Mouse (Mus musculus) colon, adult 2 months (tissue): ENCODE data around the gene Tnfrsf14. TPM values are rescaled to one million over a fixed set of nuclear protein-coding genes. Genes with fewer than 3 reads are reported as not detected.

Experiments used
- polyA plus RNA-seq: library from polyadenylated mRNA; depleted of rRNA; stranded (reverse); fragments of >200 nt; gene quantifications from 2 replicates; pipeline ENCODE4 v1.2.3, GENCODE M21; 2012; rRNA removed

Tnfrsf14 gene
- 57.2 and 61.1 TPM in 2 replicates for polyA plus RNA-seq

DNA sequence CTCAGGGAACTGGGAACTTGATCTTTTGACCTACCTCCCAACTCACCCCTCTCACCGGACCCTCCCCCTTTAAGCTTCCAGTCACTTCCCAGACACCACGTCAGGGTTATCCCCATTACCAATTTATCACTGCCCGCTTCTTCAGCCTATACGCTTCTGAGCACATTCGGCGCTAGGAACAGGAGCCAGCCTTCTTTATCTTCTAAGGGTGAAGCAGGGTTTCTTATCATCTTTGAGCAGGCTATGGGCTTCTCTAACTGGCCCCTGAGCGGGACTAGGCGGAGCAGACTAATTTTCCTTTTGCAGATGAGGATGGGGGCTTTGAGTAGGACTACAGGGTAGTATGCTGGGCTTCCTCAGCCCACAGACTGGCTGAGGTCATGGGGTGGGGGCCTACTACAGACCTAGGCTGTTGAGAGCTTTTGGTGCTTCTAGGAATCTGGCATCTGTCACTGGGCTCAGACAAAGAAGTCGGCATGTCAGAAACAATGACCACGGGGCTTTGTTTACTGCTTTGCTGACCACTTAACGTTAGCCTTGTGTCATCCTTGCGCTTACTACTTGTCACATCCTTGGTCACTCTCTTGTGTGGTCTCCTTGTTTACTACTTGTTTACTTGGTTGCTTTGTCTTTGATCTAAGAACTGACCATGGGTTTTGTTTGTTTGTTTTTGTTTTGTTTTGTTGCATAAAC is at the start of gene Tnfrsf14:
TSS of gene Tnfrsf14 (minus strand) at position 169 of the 693 bp plus-strand sequence.

DNA sequence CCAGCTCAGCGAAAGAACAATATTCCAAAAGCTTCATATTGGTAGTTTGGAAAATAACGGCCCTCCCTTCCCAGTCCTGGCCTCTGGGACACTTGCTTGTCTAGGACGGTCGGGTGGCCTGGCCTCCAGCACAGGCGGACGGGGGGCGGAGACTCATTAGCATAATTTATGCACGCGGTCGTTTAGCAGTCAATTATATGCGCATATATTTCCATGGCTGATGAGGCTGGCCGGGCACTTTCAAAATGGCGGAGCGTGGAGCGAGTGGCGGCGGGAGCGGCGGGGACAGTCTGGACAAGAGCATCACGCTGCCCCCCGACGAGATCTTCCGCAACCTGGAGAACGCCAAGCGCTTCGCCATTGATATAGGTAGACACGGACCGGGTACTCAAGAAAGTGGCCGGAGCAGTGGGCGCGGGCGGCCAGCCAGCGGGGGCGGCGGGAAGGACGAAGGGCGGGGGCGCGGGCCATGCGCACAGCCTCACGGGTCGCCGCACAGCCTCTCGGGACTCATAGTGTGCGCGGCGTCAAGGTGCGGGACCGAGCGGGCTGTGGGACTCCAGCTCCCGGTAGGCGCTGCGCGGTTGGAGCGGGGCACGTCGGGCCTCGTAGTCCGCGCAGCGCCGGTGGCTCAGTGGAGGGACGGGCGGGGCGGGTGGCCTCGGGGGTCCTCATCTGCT is 35.7 kb upstream of the Tnfrsf14 start, which contains the start of gene Pank4:
TSS of gene Pank4 (plus strand) at position 223 of the 680 bp plus-strand sequence.

DNA sequence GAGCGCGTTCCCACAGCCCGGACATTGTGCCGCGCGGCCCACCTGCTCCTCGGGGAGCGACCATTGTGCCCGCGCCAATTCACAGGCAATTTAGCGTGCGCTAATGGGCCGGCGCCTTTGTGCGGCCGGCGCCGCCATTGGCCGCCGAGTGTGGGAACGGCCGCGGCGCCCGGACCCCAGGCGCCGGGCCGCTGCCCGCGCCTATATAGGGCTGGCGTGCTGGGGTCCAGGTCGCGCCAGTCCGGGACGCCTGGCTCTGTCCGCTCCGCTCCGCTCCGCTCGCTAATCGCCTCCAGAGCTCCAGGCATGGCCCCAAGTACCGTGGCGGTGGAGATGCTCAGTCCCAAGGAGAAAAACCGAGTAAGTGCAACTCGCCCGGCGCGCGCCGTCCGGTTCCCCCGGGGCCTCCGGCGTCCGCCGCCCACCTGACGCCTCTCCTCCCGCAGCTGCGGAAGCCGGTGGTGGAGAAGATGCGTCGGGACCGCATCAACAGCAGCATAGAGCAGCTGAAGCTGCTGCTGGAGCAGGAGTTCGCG is 32.4 kb upstream of the Tnfrsf14 start, which contains the start of gene Hes5:
TSS of gene Hes5 (plus strand) at position 234 of the 536 bp plus-strand sequence.

DNA sequence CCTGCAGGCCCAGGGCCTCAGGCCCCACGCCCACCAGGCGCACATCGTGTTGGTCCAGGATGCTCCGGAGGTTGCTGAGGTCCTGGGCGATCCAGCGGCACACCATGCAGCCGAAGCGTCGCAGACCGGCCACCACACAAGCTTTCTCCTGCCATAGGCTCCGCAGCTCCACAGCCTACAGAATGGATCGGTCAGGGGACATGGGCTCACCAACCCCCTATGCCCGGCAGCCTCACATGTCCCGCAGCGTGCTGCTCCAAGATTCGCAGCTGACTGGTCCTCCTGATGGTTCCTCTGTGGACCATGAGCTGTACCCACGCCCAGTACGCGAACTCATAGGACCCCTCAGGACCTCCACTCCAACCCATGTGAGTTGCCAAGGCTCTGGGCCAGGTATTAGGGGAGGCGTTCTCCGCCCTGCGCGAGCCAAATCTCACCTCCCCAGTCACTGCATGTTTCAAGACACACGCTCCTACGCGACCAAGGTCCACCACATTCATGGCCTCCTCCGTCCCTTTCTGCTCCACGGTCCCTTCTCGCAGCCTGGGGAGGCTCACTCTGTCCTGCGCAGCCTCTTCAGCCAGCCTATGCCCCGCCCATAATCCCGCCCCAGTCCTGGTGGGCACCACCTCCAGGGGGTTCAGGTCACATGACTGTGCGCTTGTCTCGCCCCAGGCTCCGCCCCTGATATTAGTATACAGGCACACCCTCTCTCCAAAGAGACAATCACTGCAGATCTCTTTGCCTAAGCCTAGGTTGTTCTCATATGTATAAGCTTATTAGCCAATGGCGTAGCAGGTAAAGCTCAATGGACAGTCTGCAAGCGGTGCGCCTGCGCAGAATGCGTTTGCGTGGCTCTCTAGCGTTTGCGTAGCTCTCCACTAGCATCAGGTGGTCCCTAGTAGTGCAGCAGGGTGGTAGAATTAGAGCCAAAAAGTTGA is 29.6 kb downstream of the Tnfrsf14 start, which contains the start of gene Fam213b:
TSS of gene Fam213b (minus strand) at position 630 of the 941 bp plus-strand sequence.

Other genes with a start within 250 kb of the Tnfrsf14 start
- gene Ttc34, start 91.1 kb downstream of the Tnfrsf14 start, polyA plus RNA-seq, result 0.14 and 0.19 TPM in 2 replicates
- gene Mmel1, start 59.0 kb downstream of the Tnfrsf14 start, polyA plus RNA-seq, result 0.23 TPM in 1 of 2 replicates, not detected in the other
- gene Fam213b, start 29.4 kb downstream of the Tnfrsf14 start, polyA plus RNA-seq, result 13.5 and 17.0 TPM in 2 replicates
- 0.17 and 0.54 TPM in 2 replicates for gene Hes5, start 32.4 kb upstream of the Tnfrsf14 start, polyA plus RNA-seq
- 30.0 and 40.2 TPM in 2 replicates for gene Pank4, start 35.6 kb upstream of the Tnfrsf14 start, polyA plus RNA-seq
- 107 and 113 TPM in 2 replicates for gene Plch2, start 128.2 kb upstream of the Tnfrsf14 start, polyA plus RNA-seq
- 16.7 and 24.8 TPM in 2 replicates for gene Pex10, start 138.5 kb upstream of the Tnfrsf14 start, polyA plus RNA-seq
- gene Rer1, start 157.8 kb upstream of the Tnfrsf14 start, polyA plus RNA-seq, result 91.5 and 122 TPM in 2 replicates
- 5.7 and 6.6 TPM in 2 replicates for gene Morn1, start 158.0 kb upstream of the Tnfrsf14 start, polyA plus RNA-seq